Mouse (Mus musculus): ENCODE measurements around the gene Rilp.

DNA sequence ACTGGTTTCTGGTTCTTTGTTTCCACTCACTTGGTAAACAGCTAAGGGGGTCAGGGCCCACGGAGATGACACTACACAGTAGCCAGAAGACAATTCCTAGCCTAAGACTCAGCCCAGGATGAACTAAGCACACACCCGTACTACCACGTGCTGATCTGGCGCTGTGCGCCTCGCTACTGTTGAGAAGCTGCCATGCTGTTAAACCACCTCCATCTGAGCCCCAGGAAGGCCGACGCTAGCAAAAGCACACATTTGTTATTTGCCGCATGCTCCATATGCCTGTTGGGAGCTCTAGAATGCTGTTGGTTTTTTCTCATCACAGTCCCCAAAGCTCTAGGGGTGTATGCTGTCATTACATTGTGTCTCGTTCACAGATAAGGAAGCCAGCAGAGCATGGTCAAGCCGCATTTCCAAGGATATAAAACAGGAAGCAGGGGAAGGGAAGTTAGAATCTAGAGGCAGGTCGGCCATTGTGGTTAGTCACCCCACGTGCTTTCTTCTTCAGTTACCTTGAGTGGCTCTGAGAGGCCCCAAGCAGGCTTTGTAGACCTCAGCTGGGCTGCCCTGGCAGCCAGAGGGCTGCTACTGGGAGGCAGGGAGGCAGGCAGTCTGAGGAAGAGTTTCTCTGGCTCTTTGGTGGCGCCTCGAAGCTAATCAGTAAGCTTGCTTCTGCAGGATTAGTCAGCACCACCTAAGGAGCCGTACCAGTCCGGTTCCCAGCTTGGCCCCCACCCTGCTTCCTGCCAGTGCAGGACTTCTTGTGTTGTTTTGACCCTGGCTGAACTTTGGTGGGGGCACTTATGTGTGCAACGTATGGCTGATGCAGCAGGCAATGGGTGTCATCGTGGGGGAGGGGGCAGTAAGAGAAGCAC, 31.1 kb downstream of the Rilp start:
- TF ChIP-seq CTCF (IDR thresholded peaks at IDR 0.05; ENCODE audit: low read depth, low read length) (no peak), EP300 (IDR thresholded peaks at IDR 0.05; ENCODE audit: insufficient read depth, low read depth, low read length) (no peak), POLR2A (IDR thresholded peaks at IDR 0.05; ENCODE audit: insufficient read depth, low read length) (no peak)
